Mouse (Mus musculus): ENCODE results near the gene Ccnyl1.
A peak's percentile ranks its signal among the peaks of the same experiment; 100 is the strongest.

Gene Ccnyl1

DNA sequence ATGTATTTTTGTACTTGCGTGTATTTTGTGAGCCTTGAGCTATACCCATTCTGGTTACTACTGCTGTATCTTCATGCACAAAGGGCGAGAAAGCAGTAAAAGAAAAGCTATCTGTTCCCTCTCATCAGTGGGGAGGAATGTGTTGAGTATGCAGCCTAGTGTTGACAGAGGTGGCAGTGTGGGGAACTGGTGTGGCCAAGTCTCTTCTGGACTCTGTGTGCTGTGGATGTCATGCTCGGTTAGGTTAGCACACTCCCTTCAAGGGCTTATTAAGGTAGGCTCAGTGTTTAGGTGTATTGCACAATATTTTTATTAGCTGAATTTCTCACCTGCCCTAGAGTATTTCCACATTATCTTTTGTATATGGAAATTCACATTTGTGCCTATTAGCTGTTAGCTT lies 11.5 kb downstream of the Ccnyl1 start:
- no peak for DNase-seq (ENCODE audit: low read depth, low spot score)

DNA sequence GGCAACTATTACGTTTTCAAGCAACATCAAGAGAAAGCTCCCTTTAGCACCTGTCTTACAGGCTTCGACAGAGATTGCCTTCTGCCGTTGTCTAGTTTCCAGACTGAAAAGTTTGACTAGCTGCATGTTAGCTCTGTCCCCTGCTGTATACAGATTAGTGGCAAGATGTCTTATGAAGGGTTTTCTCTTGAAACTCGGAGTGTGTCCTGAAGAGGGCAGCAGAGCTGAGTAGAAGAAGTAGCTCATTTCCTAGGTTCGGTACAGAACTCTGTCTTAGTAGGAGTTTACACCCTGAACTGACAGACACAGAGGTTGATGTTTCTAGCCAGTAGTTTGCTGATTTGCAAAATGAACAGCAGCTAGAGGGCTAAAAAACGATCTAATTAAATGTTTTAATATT lies 15.0 kb downstream of the Ccnyl1 start:
- DNase-seq (ENCODE audit: low read depth, low spot score) = peak; percentile 73

DNA sequence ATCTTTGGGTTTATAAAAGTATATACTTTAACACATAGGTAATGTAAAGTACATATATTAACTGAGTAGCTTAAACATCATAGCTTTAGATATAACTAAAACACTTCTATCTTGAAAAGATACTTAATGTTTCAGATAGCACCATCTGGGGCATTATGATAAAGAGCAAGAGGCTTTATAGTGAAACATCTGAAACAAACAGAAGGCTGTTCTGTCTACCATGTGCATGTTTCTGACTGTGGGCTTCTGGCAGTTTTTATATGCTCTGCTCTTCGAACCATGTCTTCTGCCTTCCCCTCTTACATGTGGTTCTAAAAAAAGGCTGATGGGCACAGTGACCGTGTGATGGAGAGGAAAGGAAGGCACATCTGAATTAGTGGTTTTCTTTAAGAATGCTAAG lies 16.4 kb downstream of the Ccnyl1 start:
- no peak for DNase-seq (ENCODE audit: low read depth, low spot score)

DNA sequence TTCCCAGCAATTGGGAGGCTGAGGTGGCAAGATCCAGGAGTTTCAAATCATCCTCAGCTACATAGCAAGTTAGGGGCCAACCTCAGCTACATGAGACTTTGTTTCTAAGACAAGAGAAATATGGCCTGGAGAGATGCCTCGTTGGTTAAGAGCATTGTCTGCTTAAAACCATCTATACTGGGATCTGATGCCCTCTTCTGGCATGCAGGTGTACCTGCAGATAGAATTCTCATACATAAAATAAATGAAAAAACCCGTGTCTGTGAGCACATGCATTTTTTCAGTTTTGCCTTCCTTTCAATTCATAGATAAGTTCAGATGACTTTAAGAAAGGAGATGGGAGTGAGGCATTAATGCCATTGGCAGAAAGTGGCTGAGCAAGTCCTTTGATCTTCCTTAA lies 19.6 kb downstream of the Ccnyl1 start:
- peak; percentile 57 for DNase-seq (ENCODE audit: low read depth, low spot score)

DNA sequence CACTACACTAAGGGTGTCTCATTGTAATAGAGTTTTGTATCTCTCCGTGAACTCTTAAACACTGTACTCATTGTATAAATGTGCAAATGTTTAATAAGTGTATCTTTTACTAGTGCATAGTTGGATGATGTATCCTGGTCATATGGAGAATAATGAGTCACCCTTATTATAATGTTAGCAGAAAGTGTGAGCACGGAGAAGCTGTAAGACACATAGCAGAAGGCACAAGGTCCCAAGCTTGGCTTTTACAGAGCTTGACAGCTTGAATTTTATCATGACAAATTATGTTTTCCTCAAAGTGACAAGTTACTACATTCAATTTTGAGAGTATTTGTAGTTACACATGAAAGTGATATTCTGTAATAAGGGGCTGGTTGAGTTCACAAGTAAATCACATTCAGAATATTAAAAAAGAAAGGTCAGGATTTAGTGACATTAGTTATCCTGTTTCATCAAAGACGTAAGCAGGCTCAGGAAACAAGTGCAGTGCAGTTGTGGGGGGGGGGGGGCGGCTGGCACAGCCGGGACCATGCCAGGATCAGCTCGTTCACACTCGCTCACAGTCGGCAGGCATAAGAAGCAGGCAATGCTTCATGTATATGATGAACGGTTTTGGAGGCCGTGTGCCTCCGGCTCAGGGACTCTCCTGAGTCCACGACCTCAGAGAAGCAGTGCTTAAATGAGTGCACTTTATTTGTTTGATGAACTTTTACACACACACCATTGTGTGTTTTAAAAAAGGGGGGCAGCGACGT lies 21.9 kb downstream of the Ccnyl1 start:
- DNase-seq (ENCODE audit: low read depth, low spot score) = no peak

DNA sequence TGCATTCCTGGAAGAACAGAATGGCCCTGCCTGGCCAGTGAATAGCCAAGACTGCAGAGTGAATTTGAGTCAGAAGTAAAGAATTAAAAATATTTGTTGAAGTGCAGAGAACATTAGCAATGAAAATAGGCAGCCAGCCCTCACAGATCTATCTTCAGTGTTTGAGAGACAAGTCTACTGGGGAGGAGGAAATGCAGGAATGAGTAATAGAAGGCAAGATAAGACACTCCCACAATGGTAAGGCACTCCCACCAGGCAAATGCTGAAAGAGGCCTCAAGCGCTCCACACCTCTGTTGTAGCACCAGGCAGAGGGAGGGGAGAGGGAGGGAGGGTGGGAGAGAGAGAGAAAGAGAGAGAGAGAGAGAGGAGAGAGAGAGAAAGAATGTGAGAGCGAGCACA lies 25.2 kb downstream of the Ccnyl1 start:
- DNase-seq (ENCODE audit: low read depth, low spot score) = no peak

DNA sequence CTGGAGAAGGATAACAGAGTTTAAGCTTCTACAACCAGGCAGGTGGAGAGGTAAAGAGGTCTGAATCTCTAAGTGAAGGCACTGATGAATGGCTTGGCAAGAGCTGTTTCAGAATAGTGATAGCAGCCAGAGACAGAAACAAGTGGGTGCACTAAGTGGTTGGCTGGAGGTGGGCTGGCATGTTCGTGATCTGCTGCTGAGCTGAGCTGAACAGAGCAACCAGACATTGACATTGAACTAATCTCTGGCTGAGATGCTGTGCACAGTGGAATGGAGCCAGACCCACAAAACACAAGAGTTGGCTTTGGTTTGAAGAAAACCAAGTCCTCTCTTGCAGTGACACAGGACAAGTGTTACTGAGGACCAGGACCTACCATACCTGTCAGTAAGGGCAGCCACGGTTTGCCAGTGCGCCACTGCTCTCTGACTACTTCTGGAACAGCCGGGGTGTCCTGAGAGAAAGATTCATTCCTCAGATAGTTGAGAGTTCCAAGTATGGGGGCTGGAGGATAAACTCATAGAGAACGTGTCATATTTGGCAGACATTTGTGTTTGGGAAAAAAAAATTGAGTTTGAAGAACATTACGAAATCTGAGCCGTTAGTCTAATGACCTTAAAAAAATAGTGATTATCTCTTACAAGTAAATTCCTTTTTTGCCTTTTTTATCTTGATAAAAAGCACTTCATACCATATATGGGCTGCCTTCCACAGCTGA lies 26.5 kb downstream of the Ccnyl1 start:
- no peak for DNase-seq (ENCODE audit: low read depth, low spot score)

DNA sequence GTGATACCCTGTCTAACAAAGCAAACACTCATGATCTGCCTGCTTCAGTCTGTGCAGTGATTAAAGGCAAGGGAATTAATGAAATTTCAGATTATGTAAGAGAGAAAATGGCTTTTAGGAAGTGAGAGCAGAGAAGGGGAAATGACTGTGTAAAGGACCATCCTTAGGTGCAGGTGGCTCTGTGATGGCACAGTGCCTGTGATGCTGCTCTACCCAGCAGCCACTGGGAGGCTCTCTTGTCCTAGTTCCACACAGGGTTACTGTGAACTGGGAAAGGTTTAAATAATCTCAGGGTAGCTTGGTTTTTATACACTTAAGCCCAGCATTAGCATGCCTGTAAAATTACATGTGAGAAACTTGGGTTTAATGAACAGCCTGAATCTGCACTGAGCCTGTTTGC lies 27.2 kb downstream of the Ccnyl1 start:
- DNase-seq (ENCODE audit: low read depth, low spot score) = peak; percentile 31

DNA sequence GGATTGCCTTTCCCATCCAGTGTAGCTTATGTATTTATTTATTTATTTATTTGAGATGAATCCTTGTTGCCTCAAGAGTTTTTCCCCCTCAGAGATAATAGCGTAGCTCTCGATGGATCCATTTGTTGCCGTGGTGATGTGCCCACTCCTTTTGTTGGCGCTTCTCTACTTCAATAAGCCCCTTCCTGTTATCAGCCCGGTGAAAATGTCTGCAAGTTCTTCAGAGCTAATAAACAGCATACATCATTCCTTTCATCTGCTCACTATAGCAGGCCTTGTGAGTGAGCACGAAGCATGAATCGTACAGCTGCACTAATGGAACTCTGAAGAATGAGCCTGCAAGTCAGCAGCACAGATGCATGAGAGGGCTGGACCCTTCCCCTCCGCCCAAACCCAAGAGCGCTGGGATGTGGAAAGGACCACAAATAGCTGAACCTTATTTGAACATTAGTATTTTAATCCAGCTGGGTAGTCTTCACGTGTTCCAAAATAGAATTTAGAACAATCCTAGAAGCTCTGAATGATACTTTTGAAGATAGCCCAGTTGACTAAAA lies 30.9 kb downstream of the Ccnyl1 start:
- DNase-seq (ENCODE audit: low read depth, low spot score) = no peak

DNA sequence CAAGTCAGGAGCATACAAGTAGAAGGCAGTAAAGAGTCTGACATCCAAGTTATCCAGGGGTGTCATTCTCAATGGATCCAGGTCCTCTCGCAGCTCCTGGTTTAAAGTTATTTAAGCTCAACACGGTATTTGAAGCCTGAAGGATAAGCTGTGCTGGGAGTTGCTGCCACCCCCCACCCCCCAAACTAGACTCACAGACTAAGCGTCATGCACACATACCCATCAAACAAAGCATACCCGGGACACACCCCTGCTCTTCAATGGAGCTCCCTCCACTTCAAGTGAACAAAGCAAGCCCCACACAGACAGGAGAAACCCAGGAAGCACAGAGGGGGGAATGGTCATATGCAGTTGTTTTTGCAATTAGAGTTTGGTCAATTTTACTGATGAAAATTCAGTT lies 39.8 kb downstream of the Ccnyl1 start:
- no peak for DNase-seq (ENCODE audit: low read depth, low spot score)

DNA sequence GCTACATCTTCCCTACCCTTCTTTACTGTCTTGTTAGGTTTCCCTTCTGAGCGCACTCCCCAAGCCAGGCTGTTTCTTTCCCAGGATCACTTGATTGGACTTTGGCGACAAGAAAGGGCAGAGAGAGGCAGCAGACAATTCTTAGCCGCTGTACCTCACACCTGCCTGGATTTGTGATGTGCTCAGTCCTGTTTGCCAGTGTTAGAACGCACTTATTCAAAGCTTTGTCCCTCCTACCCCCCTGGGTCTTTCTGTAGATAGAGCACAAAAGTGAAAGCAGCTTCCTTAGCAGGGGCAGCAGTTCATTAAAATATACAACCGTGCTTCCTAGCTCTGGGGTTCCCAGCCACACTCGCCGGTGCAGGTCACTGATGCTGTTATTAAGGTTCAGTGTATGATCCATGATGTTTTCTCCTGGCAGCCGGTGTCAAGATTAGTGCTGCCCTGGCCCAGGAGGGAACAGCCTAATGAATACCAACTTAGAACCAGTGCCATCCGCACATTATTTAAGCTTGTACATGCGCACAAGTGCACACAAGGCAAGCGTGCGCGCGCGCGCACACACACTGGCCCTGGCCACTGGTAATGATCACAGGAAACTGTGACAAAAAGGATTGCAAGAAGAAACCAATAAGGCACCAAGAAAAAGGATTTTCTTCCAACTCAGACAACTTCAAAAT lies 41.2 kb downstream of the Ccnyl1 start:
- no peak for DNase-seq (ENCODE audit: low read depth, low spot score)

DNA sequence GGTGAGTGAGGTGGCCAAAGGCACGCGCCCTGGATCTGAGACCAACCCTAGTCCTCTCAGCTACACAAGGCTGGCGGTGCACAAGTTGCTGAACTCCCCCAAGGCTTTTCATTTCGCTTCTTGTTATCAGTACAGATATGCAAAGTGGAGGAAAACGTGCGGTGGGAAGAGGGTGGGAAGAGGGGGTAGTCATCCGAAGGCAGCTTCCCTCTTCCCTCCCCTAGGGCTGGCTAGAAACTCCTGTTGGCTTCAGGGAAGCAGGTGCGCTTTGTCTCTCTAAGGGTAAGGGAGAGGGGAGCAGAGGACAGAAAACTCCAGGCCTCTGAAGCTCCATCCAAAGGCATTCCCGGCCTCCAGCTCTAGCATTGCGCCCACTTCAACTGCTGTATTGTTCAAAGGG lies 41.9 kb downstream of the Ccnyl1 start:
- no peak for DNase-seq (ENCODE audit: low read depth, low spot score)

DNA sequence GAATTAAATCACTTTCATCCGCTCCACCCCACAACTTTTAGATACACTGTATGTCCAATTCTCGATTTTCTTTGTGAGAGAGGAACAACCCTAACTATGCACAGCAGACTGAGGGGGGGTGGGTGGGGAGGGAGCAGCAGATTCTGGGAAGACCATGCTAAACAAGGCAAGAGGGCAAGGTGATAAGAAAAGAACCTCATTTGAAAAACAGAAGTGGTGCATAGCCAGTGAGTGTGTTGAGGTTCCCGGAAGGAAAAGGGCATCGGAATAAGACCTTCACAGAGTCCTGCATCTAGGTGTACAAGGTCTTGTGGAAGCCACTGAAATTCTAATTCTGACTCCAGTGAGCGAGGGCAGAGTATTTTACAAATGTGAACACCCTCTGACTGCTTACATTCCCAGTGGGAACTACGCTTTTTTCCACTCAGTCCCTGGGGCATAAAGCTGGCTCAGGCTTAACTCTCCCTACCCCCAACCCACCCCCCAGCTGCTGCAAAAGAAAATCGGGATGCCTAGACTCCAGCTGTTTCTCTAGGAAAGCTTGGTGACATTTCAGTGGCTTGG lies 42.5 kb downstream of the Ccnyl1 start:
- DNase-seq (ENCODE audit: low read depth, low spot score) = no peak

DNA sequence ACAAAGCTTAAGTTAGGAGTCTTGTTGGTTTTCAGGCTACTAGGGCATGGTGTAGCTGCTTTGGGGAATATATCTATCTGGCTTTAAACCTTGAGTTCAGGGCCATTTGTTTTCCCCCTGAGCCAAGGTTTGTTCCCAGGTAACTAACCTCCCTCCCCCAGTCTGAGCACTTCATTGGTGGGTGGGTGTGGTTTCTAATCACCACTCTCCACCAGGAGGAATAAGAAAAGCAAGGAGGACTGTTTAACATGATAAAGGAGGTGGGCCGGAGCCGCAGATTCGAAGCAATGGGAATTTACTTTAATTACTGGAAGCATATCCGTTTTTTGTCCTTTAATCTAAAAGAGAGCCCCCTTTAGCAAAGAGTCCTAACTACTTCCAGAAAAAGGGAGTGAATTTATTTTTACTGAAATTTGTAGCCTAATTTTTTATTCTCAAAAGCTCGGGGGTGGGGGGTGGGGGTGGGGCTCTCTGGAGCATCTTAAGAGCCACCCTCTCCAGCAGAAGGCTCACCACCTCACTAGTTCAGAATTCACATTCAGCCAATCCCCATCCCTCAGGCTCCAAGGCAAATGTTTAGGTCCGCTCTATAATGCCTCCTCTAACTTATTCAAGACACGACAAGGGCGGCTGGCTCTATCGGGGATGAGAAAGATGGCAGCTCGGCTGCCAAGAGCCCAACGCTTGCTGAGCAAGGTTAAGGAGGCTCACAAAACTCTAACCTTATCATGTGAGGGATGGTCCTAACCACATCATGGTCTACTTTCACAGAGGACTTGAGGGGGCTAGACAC lies 43.4 kb downstream of the Ccnyl1 start:
- no peak for DNase-seq (ENCODE audit: low read depth, low spot score)

DNA sequence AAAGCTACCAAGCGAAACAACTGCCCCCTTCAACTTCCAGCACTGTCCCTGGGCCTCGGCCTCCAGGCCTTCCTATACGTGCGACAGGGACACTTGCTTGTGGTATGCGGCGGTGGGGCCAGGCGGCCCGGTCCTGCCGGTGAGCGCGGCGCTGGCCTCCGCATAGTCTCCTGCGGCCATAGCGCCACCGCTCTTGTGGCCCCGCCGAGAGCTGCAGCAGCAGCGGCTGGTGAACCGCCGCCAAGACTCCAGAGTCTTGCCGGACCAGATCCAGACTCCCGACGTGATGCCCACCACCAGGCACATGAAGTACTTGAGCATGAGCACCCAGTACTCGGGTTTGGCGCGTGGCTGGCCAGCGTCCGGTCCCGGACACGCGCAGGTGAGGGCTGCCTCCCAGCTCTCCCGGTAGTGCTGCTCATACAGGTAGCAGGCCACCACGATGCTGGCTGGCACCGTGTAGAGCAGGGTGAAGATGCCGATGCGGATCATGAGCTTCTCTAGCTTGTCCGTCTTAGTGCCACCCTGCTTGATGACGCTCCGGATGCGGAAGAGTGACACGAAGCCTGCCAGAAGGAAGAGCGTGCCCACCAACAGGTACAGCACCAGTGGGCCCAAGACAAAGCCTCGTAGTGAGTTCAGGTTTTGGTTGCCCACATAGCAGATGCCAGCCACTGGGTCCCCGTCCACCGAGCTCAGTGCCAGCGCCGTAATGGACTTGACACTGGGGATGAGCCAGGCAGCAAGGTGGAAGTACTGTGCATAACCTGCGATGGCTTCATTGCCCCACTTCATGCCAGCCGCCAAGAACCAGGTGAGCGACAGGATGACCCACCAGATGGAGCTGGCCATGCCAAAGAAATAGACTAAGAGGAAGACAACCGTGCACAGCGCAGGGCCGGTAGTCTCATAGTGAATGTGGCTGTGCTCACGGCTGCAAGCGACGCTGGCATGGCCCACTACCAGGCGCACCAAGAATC lies 44.8 kb downstream of the Ccnyl1 start:
- DNase-seq (ENCODE audit: low read depth, low spot score) = no peak

DNA sequence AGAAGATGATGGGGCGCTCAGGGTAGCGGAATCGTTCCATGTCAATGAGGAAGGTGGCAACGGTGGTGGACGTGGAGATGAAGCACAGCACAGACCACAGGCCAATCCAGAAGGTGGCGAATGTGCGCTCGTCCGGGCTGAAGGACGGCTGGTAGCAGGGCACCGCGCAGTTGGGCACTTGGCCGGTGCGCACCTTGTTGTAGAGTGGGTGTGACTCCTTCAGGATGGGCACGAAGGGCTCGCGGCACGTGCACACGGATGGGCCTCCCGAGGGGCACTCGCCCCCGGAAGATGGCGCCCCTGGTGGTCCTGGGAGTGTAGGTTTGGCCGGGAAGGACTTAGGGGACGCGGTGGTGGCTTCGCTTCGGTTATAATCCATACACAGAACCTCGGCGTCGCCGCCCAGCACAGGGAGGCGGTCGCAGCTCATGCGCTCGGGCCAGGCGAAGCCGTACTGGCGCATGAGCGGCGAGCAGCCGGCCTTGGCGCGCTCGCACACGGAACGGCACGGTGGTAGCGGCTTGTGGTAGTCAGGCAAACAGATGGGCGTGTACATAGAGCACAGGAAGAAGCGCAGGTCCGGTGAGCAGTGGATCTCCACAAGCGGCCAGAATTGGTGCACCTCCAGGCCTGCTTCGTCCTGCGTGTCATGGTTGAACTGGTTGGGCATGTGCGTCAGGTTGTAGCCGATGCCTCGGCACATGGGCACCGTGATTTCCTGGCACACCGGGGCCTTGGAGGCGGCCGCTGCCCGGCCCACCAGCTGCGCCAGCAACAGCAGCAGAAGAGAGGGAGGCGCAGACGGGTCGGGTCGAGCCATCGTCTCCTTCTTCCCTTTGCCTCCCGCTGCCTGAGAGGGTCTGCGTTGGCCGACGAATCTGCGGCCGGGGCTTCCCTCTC lies 45.8 kb downstream of the Ccnyl1 start:
- DNase-seq (ENCODE audit: low read depth, low spot score) = peak; percentile 64

DNA sequence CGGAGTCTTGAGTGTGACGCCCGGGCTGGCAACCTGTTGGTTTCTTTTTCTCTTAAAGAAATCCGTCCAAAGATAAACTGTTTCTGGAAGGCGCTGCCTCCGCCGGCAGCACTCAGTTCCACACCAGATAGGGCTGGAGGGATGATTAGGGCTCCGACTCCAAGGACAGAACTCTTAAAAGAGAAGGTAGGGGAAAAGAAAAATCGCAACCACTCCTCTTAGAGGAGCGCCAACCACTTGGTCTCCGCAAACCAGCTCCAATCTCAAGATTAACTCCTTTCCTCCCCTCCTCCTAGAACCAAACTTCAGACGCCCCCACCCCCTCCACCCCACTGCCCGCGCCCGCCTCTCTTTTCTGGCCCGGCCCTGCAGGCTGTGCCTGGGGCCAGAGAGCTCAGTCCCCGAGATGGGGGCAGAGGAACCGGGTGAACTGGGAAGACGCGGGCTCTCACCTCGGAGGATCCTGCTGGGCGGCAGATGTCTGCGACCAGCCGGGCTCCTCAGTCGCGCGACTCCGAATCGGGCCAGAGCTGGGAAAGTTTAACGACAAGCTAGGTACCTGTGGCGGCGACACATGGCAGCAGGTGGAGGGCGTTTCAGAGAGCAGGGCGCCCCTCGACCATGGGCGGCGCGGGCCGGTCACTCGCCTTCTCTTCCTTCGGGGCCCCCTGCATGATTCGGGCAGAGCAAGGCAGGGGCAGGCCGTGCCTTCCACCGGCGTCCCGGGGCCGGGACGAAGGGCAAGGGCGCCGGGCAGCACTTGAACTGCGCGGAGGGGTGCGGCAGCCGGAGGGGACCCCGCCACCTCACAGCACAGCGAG lies 46.6 kb downstream of the Ccnyl1 start:
- peak; percentile 40 for DNase-seq (ENCODE audit: low read depth, low spot score)

DNA sequence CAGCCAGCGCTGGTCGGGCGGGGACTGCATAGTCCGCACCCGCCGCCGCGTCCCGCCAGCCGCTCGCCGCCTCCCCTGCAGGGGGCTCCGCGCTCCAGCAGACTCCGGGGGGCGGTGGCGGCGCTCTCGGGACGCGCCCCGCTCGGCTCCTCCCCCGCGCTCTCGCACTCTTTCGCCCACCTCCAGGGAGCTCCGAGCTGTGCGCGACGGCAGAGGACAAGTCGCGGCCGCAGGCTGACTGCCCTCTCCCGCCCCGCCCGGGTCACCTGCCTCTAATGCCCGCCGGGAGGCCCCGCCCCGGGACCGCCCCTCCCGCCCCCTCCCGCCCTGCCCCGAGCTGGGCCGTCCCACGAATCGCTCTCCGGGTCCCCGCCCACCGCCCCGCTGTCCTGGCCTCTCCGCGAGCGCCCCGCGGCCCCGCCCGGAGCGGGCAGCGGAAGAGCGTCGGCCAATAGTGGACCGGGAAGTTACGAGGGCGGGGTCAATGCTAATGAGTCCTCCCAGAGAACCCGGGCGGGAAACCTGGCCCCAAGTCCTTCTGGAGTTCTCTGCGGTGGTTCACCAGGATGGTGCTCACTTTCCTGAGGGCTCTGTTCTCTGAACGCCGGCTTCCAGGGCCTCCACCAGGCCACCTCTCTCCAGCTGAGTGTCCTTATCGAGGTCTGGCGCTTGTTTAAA lies 47.4 kb downstream of the Ccnyl1 start, which contains the start of gene Fzd5:
Gene Fzd5 (minus strand): TSS at position 250 of the 678 bp plus-strand sequence.
- DNase-seq (ENCODE audit: low read depth, low spot score) = peak; percentile 91
